Mouse (Mus musculus): ENCODE data around the gene Cep131.

DNA sequence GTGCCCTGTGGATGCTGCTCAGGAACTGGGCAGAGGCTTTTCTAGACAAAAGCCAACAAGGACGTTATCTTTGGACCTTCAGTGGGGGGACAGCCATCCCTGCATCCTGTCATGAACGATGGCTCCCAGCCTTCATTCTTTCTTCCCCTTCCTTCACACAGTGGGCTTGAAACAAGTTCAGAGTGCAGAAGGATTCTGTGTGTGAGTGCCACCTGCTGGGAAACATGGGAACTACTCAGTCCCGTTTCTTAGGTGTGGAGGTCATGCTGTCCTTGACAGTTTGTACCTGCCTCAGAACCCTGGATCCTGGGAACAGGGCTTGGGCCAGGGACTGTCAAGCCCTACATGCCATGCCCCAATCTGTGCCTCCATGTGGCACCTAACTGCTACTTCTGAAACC, 14.4 kb upstream of the Cep131 start:
- peak; percentile 77 for TF ChIP-seq CTCF (conservative IDR thresholded peaks at IDR 0.05; ENCODE audit: low read length)
- no peak for TF ChIP-seq NANOG (IDR thresholded peaks at IDR 0.05; ENCODE audit: borderline replicate concordance, low read length)
